Mouse (Mus musculus) cerebellum, adult 2 months (tissue): ENCODE measurements around the gene Adrb1.

Experiments used
- CTCF ChIP-seq: fragments of 200-500 bp; IDR thresholded peaks from 2 replicates; pipeline ENCODE4 v1.5.1; 2011; ENCODE audit warnings: low read depth, mild to moderate bottlenecking, control low read depth, low read length, moderate library complexity, borderline replicate concordance; ENCODE audit not compliant: insufficient read depth
- POLR2A ChIP-seq: fragments of 200-500 bp; IDR thresholded peaks from 2 replicates; pipeline ENCODE4 v1.6.1; 2011; ENCODE audit warnings: low read length, control low read depth, borderline replicate concordance; ENCODE audit not compliant: insufficient read depth

DNA sequence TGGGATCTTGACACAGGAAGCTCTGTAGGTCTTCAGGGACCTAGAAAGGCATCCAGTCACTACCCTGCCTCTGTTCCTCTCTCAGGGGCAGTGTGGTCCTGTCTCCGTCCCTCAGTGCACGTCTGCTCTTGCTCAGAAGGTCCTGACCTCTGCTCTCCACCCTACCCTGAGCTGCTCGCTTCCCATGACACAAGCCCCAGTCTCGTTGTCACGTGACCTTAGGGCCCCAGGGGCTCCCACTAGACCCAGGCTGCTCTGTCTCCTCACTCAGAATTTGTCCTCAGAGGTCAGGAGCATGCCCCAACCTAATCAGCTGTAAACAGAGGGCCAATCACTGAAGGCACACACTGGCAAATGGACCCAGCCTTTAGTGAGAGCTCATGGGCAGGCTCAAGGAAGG lies 29.5 kb upstream of the Adrb1 start:
- TF ChIP-seq CTCF = no peak
- TF ChIP-seq POLR2A = no peak
